Mouse (Mus musculus) ES-Bruce4 (cell line): ENCODE measurements around the gene Zc2hc1b.

Experiments used
- CTCF ChIP-seq: IDR thresholded peaks from one replicate; pipeline ENCODE4 v1.8.1; 2011; ENCODE audit warnings: low read depth, low read length
- POLR2A ChIP-seq: IDR thresholded peaks from one replicate; pipeline ENCODE4 v1.8.1; 2011; ENCODE audit warnings: low read length; ENCODE audit not compliant: insufficient read depth

DNA sequence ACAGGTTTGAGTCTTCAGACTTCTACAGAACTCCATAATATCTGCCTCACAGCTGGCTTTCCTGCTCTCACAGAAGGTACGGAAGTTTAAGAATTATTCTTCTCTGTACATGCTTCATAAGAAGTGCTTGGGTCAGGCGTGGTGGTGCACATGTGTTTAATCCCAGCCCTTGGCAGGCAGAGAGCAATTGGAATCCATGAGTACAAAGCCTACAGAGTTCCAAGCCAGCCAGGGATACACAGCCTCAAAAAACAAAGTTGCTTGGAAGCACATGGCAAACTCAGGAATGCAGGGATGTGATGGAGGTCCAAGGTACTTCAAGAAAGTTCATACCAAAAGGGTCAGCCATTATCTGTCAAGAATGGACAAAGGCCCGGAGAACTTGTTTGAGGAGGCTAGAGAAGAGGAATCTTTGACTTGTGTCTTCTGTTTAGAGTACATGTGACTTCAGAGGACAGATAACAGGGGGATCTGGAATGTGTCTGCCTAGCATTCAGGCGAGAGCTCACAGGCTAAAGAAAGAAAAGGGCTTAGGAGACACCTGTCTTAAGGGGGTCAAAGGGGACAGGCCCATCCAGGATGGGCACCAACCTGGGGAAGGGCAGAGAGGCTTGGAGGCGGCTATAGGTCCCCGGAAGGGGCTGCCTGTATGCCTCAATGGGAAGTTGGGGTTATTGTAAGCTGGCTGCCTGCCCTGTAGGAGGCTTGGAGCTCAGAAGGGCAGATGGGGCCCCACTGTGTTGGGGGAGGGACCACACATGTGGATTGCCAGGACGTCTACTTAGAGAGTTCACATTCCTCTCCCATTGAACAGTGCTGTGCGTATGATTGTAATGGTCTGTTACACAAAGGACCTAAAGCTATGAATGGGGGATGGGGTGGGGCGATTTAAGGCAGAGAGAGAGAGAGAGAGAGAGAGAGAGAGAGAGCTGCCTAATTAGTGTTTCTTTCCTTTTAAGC, 60.8 kb downstream of the Zc2hc1b start:
- TF ChIP-seq CTCF (no peak), POLR2A (no peak)
